Mouse (Mus musculus): ENCODE measurements at regions not wholly inside any gene's neighbourhood (a gene's known extent, or its start where the extent isn't known, plus 50 kb on each side); places are given as distances from the start of the nearest gene placed in this dataset.

GRCm38 (mm10) chr8:97477098-97477457 is 1588.7 kb upstream of the Got2 start:
- no peak for DNase-seq (ENCODE audit: low spot score)

- no peak for DNase-seq (ENCODE audit: low spot score)
Observed at GRCm38 (mm10) chr8:97476430-97477097, 1588.2 kb upstream of the Got2 start.

GRCm38 (mm10) chr8:97473326-97473725 is 1585.0 kb upstream of the Got2 start:
- DNase-seq (ENCODE audit: low spot score) = no peak

GRCm38 (mm10) chr8:97461478-97461877 is 1573.1 kb upstream of the Got2 start:
- no peak for DNase-seq (ENCODE audit: low spot score)

- no peak for DNase-seq (ENCODE audit: low spot score)
Observed at GRCm38 (mm10) chr8:97447696-97448095, 1559.3 kb upstream of the Got2 start.

- no peak for DNase-seq (ENCODE audit: low spot score)
Observed at GRCm38 (mm10) chr8:97441483-97441882, 1553.1 kb upstream of the Got2 start.

GRCm38 (mm10) chr8:97433584-97433983 is 1545.2 kb upstream of the Got2 start:
- DNase-seq (ENCODE audit: low spot score) = no peak

- DNase-seq (ENCODE audit: low spot score) = no peak
Observed at GRCm38 (mm10) chr8:97431467-97431866, 1543.1 kb upstream of the Got2 start.

GRCm38 (mm10) chr8:97422331-97422730 is 1534.0 kb upstream of the Got2 start:
- no peak for DNase-seq (ENCODE audit: low spot score)

- DNase-seq (ENCODE audit: low spot score) = no peak
Observed at GRCm38 (mm10) chr8:97414742-97415141, 1526.4 kb upstream of the Got2 start.

GRCm38 (mm10) chr8:97403308-97403707 is 1515.0 kb upstream of the Got2 start:
- DNase-seq (ENCODE audit: low spot score) = no peak

- DNase-seq (ENCODE audit: low spot score) = no peak
Observed at GRCm38 (mm10) chr8:97397327-97397719, 1509.0 kb upstream of the Got2 start.

GRCm38 (mm10) chr8:97396634-97397326 is 1508.4 kb upstream of the Got2 start:
- DNase-seq (ENCODE audit: low spot score) = no peak

GRCm38 (mm10) chr8:97389651-97390050 is 1501.3 kb upstream of the Got2 start:
- no peak for DNase-seq (ENCODE audit: low spot score)

- no peak for DNase-seq (ENCODE audit: low spot score)
Observed at GRCm38 (mm10) chr8:97389149-97389548, 1500.8 kb upstream of the Got2 start.

GRCm38 (mm10) chr8:97374911-97375771 is 1486.8 kb upstream of the Got2 start:
- DNase-seq (ENCODE audit: low spot score) = no peak

GRCm38 (mm10) chr8:97346630-97347029 is 1458.3 kb upstream of the Got2 start:
- DNase-seq (ENCODE audit: low spot score) = no peak

- no peak for DNase-seq (ENCODE audit: low spot score)
Observed at GRCm38 (mm10) chr8:97315497-97315896, 1427.2 kb upstream of the Got2 start.

GRCm38 (mm10) chr8:97308304-97308703 is 1420.0 kb upstream of the Got2 start:
- DNase-seq (ENCODE audit: low spot score) = no peak

GRCm38 (mm10) chr8:97270582-97270981 is 1382.2 kb upstream of the Got2 start:
- no peak for DNase-seq (ENCODE audit: low spot score)

- no peak for DNase-seq (ENCODE audit: low spot score)
Observed at GRCm38 (mm10) chr8:97260964-97261363, 1372.6 kb upstream of the Got2 start.

- no peak for DNase-seq (ENCODE audit: low spot score)
Observed at GRCm38 (mm10) chr8:97254169-97254568, 1365.8 kb upstream of the Got2 start.

GRCm38 (mm10) chr8:97252232-97252631 is 1363.9 kb upstream of the Got2 start:
- DNase-seq (ENCODE audit: low spot score) = no peak

Measured in retina, embryonic 14.5 days (tissue).